Mouse (Mus musculus) MEL (cell line): ENCODE data around the gene Hsf5. TPM values are rescaled to one million over a fixed set of nuclear protein-coding genes. Genes with fewer than 3 reads are reported as not detected.

ENCODE experiments used
- DNase-seq: peaks from one replicate; pipeline ENCODE4 v3.0.0; 2011; ENCODE audit warnings: low read depth, low spot score
- H3K27ac ChIP-seq: 2 replicates; pipeline ENCODE4 v1.5.1; 2012; ENCODE audit warnings: low read depth, mild to moderate bottlenecking, control low read depth, low read length, moderate library complexity; ENCODE audit not compliant: control insufficient read depth
- H3K27me3 ChIP-seq, 2 experiments: fragments of 150-350 bp in 1 of 2; sonication (generic) in 1 of 2; 2 replicates each; pipeline ENCODE4 v1.6.1; 2012; ENCODE audit warnings: low read length in 2 of 2, mild to moderate bottlenecking in 2 of 2, improper control_type of control experiment in 1 of 2, moderate library complexity in 1 of 2; ENCODE audit not compliant: insufficient read depth in 2 of 2, control insufficient read depth in 1 of 2
- H3K36me3 ChIP-seq, 2 experiments: 2 replicates each; pipeline ENCODE4 v1.6.1; 2012 to 2014; ENCODE audit warnings: low read length in 2 of 2, improper control_type of control experiment in 1 of 2, inconsistent platforms in 1 of 2, mild to moderate bottlenecking in 1 of 2; ENCODE audit not compliant: insufficient read depth in 2 of 2, control insufficient read depth in 1 of 2
- H3K4me1 ChIP-seq, 2 experiments: fragments of 150-350 bp in 1 of 2; sonication (generic) in 1 of 2; 2 replicates each; pipeline ENCODE4 v1.6.1; 2012; ENCODE audit warnings: low read length in 2 of 2, improper control_type of control experiment in 1 of 2, mild to moderate bottlenecking in 1 of 2; ENCODE audit not compliant: insufficient read depth in 2 of 2, control insufficient read depth in 1 of 2
- H3K4me3 ChIP-seq, 2 experiments: fragments of 150-350 bp in 1 of 2; sonication (generic) in 1 of 2; 2 replicates each; pipeline ENCODE4 v1.5.1; 2012; ENCODE audit warnings: low read depth in 2 of 2, low read length in 2 of 2, mild to moderate bottlenecking in 2 of 2, moderate library complexity in 2 of 2, control low read depth in 1 of 2, improper control_type of control experiment in 1 of 2; ENCODE audit not compliant: control insufficient read depth in 1 of 2, insufficient read depth in 1 of 2
- H3K79me2 ChIP-seq: 2 replicates; pipeline ENCODE4 v1.6.1; 2012; ENCODE audit warnings: mild to moderate bottlenecking, low read length, moderate library complexity; ENCODE audit not compliant: control insufficient read depth, poor library complexity, insufficient read depth
- H3K9ac ChIP-seq: 2 replicates; pipeline ENCODE4 v1.6.1; 2012; ENCODE audit warnings: low read depth, mild to moderate bottlenecking, control low read depth, low read length, moderate library complexity; ENCODE audit not compliant: control insufficient read depth, poor library complexity, severe bottlenecking
- H3K9me3 ChIP-seq: fragments of 150-350 bp; sonication (generic); replicated peaks from 2 replicates; pipeline ENCODE4 v1.6.1; 2012; ENCODE audit warnings: mild to moderate bottlenecking, low read length, improper control_type of control experiment, moderate library complexity; ENCODE audit not compliant: insufficient read depth
- CHD1 ChIP-seq: IDR thresholded peaks from 2 replicates; pipeline ENCODE4 v1.6.1; 2012; ENCODE audit warnings: low read depth, mild to moderate bottlenecking, inconsistent platforms, low read length, improper control_type of control experiment
- ETS1 ChIP-seq: IDR thresholded peaks from 2 replicates; pipeline ENCODE4 v1.6.1; 2012; ENCODE audit warnings: low read depth, mild to moderate bottlenecking, inconsistent platforms, low read length, improper control_type of control experiment, moderate library complexity
- GABPA ChIP-seq: IDR thresholded peaks from 2 replicates; pipeline ENCODE4 v1.6.1; 2012; ENCODE audit warnings: low read depth, mild to moderate bottlenecking, inconsistent platforms, low read length, improper control_type of control experiment, moderate library complexity
- HCFC1 ChIP-seq: IDR thresholded peaks from 2 replicates; pipeline ENCODE4 v1.6.1; 2012; ENCODE audit warnings: low read depth, mild to moderate bottlenecking, inconsistent platforms, low read length, improper control_type of control experiment, moderate library complexity
- MAFK ChIP-seq: IDR thresholded peaks from 2 replicates; pipeline ENCODE4 v1.6.1; 2011; ENCODE audit warnings: low read depth, mild to moderate bottlenecking, low read length, improper control_type of control experiment, borderline replicate concordance
- MAX ChIP-seq: IDR thresholded peaks from 2 replicates; pipeline ENCODE4 v1.6.1; 2011; ENCODE audit warnings: low read length, improper control_type of control experiment
- MEF2A ChIP-seq: IDR thresholded peaks from 2 replicates; pipeline ENCODE4 v1.6.1; 2014; ENCODE audit warnings: low read depth, mild to moderate bottlenecking, inconsistent platforms, low read length, improper control_type of control experiment; ENCODE audit not compliant: poor library complexity, insufficient replicate concordance, severe bottlenecking; ENCODE audit errors: extremely low read depth
- MXI1 ChIP-seq: IDR thresholded peaks from 2 replicates; pipeline ENCODE4 v1.6.1; 2011; ENCODE audit warnings: mild to moderate bottlenecking, low read depth, low read length, improper control_type of control experiment
- MYB ChIP-seq: IDR thresholded peaks from 2 replicates; pipeline ENCODE4 v1.6.1; 2011; ENCODE audit warnings: mild to moderate bottlenecking, low read depth, low read length, improper control_type of control experiment
- MYC ChIP-seq: IDR thresholded peaks from 2 replicates; pipeline ENCODE4 v1.6.1; 2011; ENCODE audit warnings: low read depth, mild to moderate bottlenecking, low read length, improper control_type of control experiment, moderate library complexity
- POLR2A ChIP-seq, 2 experiments: IDR thresholded peaks; 2 replicates each; pipeline ENCODE4 v1.6.1; 2011 to 2012; ENCODE audit warnings: low read length in 2 of 2, mild to moderate bottlenecking in 2 of 2, control low read depth in 1 of 2, improper control_type of control experiment in 1 of 2, low read depth in 1 of 2, moderate library complexity in 1 of 2; ENCODE audit not compliant: control insufficient read depth in 1 of 2, insufficient read depth in 1 of 2, poor library complexity in 1 of 2
- POLR2AphosphoS2 ChIP-seq: IDR thresholded peaks from 2 replicates; pipeline ENCODE4 v1.6.1; 2011; ENCODE audit warnings: low read length, improper control_type of control experiment
- RAD21 ChIP-seq: IDR thresholded peaks from 2 replicates; pipeline ENCODE4 v1.6.1; 2011; ENCODE audit warnings: mild to moderate bottlenecking, low read depth, low read length, improper control_type of control experiment
- SIN3A ChIP-seq: IDR thresholded peaks from 2 replicates; pipeline ENCODE4 v1.6.1; 2012; ENCODE audit warnings: low read length, improper control_type of control experiment, inconsistent platforms
- USF2 ChIP-seq, 2 experiments: IDR thresholded peaks; 2 replicates each; pipeline ENCODE4 v1.6.1; 2011 to 2012; ENCODE audit warnings: improper control_type of control experiment in 2 of 2, low read length in 2 of 2, borderline replicate concordance in 1 of 2, inconsistent platforms in 1 of 2, low read depth in 1 of 2, mild to moderate bottlenecking in 1 of 2; ENCODE audit not compliant: insufficient read depth in 1 of 2
- ZMIZ1 ChIP-seq: IDR thresholded peaks from 2 replicates; pipeline ENCODE4 v1.6.1; 2012; ENCODE audit warnings: low read depth, mild to moderate bottlenecking, inconsistent platforms, low read length, improper control_type of control experiment, moderate library complexity
- polyA plus RNA-seq, 2 experiments: library from polyadenylated mRNA; stranded (reverse) in 1 of 2; unstranded in 1 of 2; fragments of >175 nt in 1 of 2; fragments of >200 nt in 1 of 2; gene quantifications; 2 replicates each; pipeline versions ENCODE4 v1.2.1 to v1.2.4; 2012; ENCODE audit warnings: low replicate concordance in 2 of 2, low read depth in 1 of 2; ENCODE audit not compliant: insufficient read length in 2 of 2, insufficient read depth in 1 of 2, missing spikeins in 1 of 2
- total RNA-seq: library from RNA; depleted of rRNA; stranded (reverse); fragments of 300-350 nt; gene quantifications from 2 replicates; pipeline ENCODE4 v1.2.3, GENCODE M21; 2012

Gene Hsf5
- total and polyA plus RNA-seq, 3 experiments = 0.03 TPM; not detected in 2

- no peak overlapping the region for H3K27ac ChIP-seq
- H3K4me1 ChIP-seq = peaks cover 2 to 5% of the 10 kb centered on the region in 2 experiments; a peak in 2 of 4 replicates
- peaks cover 0 to 3% of the 10 kb centered on the region in 2 experiments; a peak in 1 of 4 replicates for H3K36me3 ChIP-seq
- DNase-seq = peak; percentile 35
- H3K9ac ChIP-seq = no peak overlapping the region
- 0 out of 2 replicates have a peak, but pooled peaks cover under 1% of the 10 kb centered on the region for H3K79me2 ChIP-seq
- H3K27me3 ChIP-seq = no peaks in the 10 kb centered on the region
- H3K9me3 ChIP-seq = no peaks in the 10 kb centered on the region
- H3K4me3 ChIP-seq = no peak overlapping the region
- TF ChIP-seq MXI1 = no peak
- no peak for TF ChIP-seq MYB
- TF ChIP-seq POLR2AphosphoS2 = no peak
- no peak for TF ChIP-seq ETS1
- no peak for TF ChIP-seq HCFC1
- TF ChIP-seq MAFK = no peak
- TF ChIP-seq GABPA = no peak
- no peak for TF ChIP-seq MAX
- TF ChIP-seq USF2 (IDR thresholded peaks at IDR 0.05; ENCODE audit: borderline replicate concordance in 1 of 2, insufficient read depth in 1 of 2, low read depth in 1 of 2, low read length in 2 of 2) = no peak
- TF ChIP-seq POLR2A (IDR thresholded peaks at IDR 0.05; ENCODE audit: control insufficient read depth in 1 of 2, insufficient read depth in 1 of 2, low read depth in 1 of 2, low read length in 2 of 2, poor library complexity in 1 of 2) = no peak
- TF ChIP-seq MYC = no peak
- no peak for TF ChIP-seq RAD21
- no peak for TF ChIP-seq ZMIZ1
- TF ChIP-seq SIN3A = no peak
Observed at GRCm38 (mm10) chr11:87673282-87673681, 56.3 kb downstream of the Hsf5 start.

GRCm38 (mm10) chr11:87675606-87676005, 58.6 kb downstream of the Hsf5 start:
- Histone ChIP-seq H3K4me3 (no peak overlapping the region), H3K36me3 (no peaks in the 10 kb centered on the region), H3K9me3 (no peaks in the 10 kb centered on the region), H3K27me3 (no peaks in the 10 kb centered on the region), H3K27ac (no peak overlapping the region), H3K4me1 (peaks cover 0 to 5% of the 10 kb centered on the region in 2 experiments; a peak in 2 of 4 replicates), H3K79me2 (no peaks in the 10 kb centered on the region), H3K9ac (no peak overlapping the region)
- no peak for TF ChIP-seq MEF2A
- TF ChIP-seq CHD1 = no peak
- DNase-seq = no peak
